Mouse (Mus musculus) G1E (cell line): ENCODE data around the gene Dbt. TPM values are rescaled to one million over a fixed set of nuclear protein-coding genes. Genes with fewer than 3 reads are reported as not detected.
"Not testable (repeated sequence)": the region's sequence is repeated elsewhere in the genome, so short reads cannot be mapped to it uniquely, and the experiment has no call there.

Source experiments
- ATAC-seq: 2 replicates; pipeline ENCODE4 v1.8.0; 2016; ENCODE audit warnings: mild to moderate bottlenecking; ENCODE audit not compliant: insufficient number of reproducible peaks, poor library complexity, low FRiP score, severe bottlenecking; ENCODE audit errors: extremely low read depth
- DNase-seq: peaks from one replicate; pipeline ENCODE4 v3.0.0; 2012; ENCODE audit warnings: low spot score
- H3K27me3 ChIP-seq: 2 replicates; pipeline ENCODE4 v1.6.1; 2012; ENCODE audit warnings: mild to moderate bottlenecking, low read length, inconsistent platforms; ENCODE audit not compliant: insufficient read depth
- H3K36me3 ChIP-seq: replicated peaks from 2 replicates; pipeline ENCODE3; 2012; ENCODE audit warnings: mild to moderate bottlenecking, inconsistent platforms
- H3K4me1 ChIP-seq: 2 replicates; pipeline ENCODE4 v1.6.1; 2012; ENCODE audit warnings: low read depth, low read length, inconsistent platforms, mixed read lengths; ENCODE audit not compliant: insufficient read depth
- H3K4me3 ChIP-seq: 2 replicates; pipeline ENCODE4 v1.5.1; 2012; ENCODE audit warnings: low read depth, mild to moderate bottlenecking, inconsistent platforms, low read length, moderate library complexity, mixed read lengths
- H3K9me3 ChIP-seq: replicated peaks from 2 replicates; pipeline ENCODE4 v1.6.1; 2012; ENCODE audit warnings: inconsistent platforms
- CTCF ChIP-seq: IDR thresholded peaks from 2 replicates; pipeline ENCODE4 v1.5.1; 2012; ENCODE audit warnings: low read depth, low read length, inconsistent platforms, mixed read lengths
- GATA1 ChIP-seq: IDR thresholded peaks from 2 replicates; pipeline ENCODE4 v1.6.1; 2012; ENCODE audit warnings: borderline replicate concordance, low read length, inconsistent platforms, mixed read lengths
- GATA2 ChIP-seq: IDR thresholded peaks from 2 replicates; pipeline ENCODE4 v1.6.1; 2012; ENCODE audit warnings: low read depth, low read length, inconsistent platforms, borderline replicate concordance
- POLR2AphosphoS5 ChIP-seq: IDR thresholded peaks from 2 replicates; pipeline ENCODE4 v1.6.1; 2012; ENCODE audit warnings: low read depth, low read length, inconsistent platforms; ENCODE audit not compliant: insufficient replicate concordance
- TAL1 ChIP-seq: conservative IDR thresholded peaks from 2 replicates; pipeline ENCODE4 v1.6.1; 2012; ENCODE audit warnings: low read depth, low read length, inconsistent platforms, mixed read lengths
- polyA plus RNA-seq: library from polyadenylated mRNA; stranded (reverse); fragments of >175 nt; gene quantifications from 2 replicates; pipeline ENCODE4 v1.2.3, GENCODE M21; 2012
- total RNA-seq, 2 experiments: library from RNA; stranded (forward) in 1 of 2; stranded (reverse) in 1 of 2; fragments of 200-1000 nt in 1 of 2; fragments of >200 nt in 1 of 2; fragmentation: Nextera tagmentation in 1 of 2; gene quantifications; 2 replicates each; pipeline ENCODE4 v1.2.3; 2014 to 2017

The Dbt gene
- total and polyA plus RNA-seq, 3 experiments, result 0.69 to 9.5 (median 6.8) TPM

GRCm38 (mm10) chr3:116536428-116537199 is 23.7 kb downstream of the Dbt start:
- no peak for ATAC-seq
- Histone ChIP-seq H3K4me1 (no peaks in the 10 kb centered on the region), H3K27me3 (no peaks in the 10 kb centered on the region), H3K36me3 (peaks cover 70% of the 10 kb centered on the region), H3K9me3 (no peaks in the 10 kb centered on the region), H3K4me3 (no peak overlapping the region)
- no peak for DNase-seq
- TF ChIP-seq CTCF (no peak), GATA1 (no peak), TAL1 (no peak), POLR2AphosphoS5 (no peak), GATA2 (no peak)

- no peak for ATAC-seq
- TF ChIP-seq CTCF (no peak), GATA2 (no peak), POLR2AphosphoS5 (no peak), GATA1 (no peak), TAL1 (no peak)
- H3K36me3 ChIP-seq, result peaks cover 76% of the 10 kb centered on the region
Measured at GRCm38 (mm10) chr3:116537200-116537573, 24.3 kb downstream of the Dbt start.

GRCm38 (mm10) chr3:116542070-116542469 is 29.2 kb downstream of the Dbt start:
- TF ChIP-seq GATA1 (no peak), TAL1 (no peak), GATA2 (no peak), POLR2AphosphoS5 (no peak), CTCF (no peak)
- no peak for DNase-seq
- Histone ChIP-seq H3K36me3 (peaks cover 69% of the 10 kb centered on the region), H3K27me3 (no peaks in the 10 kb centered on the region), H3K9me3 (no peaks in the 10 kb centered on the region), H3K4me3 (no peak overlapping the region), H3K4me1 (no peaks in the 10 kb centered on the region)
- ATAC-seq, result no peak

More at GRCm38 (mm10) chr3:116537200-116537573, 24.3 kb downstream of the Dbt start:
- H3K4me1 ChIP-seq, result no peaks in the 10 kb centered on the region
- DNase-seq, result no peak
- H3K9me3 ChIP-seq, result no peaks in the 10 kb centered on the region
- no peaks in the 10 kb centered on the region for H3K27me3 ChIP-seq
- H3K4me3 ChIP-seq, result no peak overlapping the region

- ATAC-seq (no peak), DNase-seq (no peak)
- Histone ChIP-seq H3K4me1 (no peaks in the 10 kb centered on the region), H3K4me3 (no peak overlapping the region), H3K27me3 (no peaks in the 10 kb centered on the region), H3K36me3 (peaks cover 69% of the 10 kb centered on the region), H3K9me3 (no peaks in the 10 kb centered on the region)
- TF ChIP-seq POLR2AphosphoS5 (no peak), CTCF (no peak), TAL1 (no peak), GATA2 (no peak), GATA1 (no peak)
Measured at GRCm38 (mm10) chr3:116542532-116542931, 29.7 kb downstream of the Dbt start.

- H3K4me1 ChIP-seq, result no peaks in the 10 kb centered on the region
- no peak for ATAC-seq
- H3K9me3 ChIP-seq, result peaks cover 5% of the 10 kb centered on the region; the same call in 1 of the 2 replicates
- no peak for TF ChIP-seq GATA1
- DNase-seq, result no peak
- no peak overlapping the region for H3K4me3 ChIP-seq
- no peaks in the 10 kb centered on the region for H3K27me3 ChIP-seq
- H3K36me3 ChIP-seq, result peaks cover 42% of the 10 kb centered on the region
Measured at GRCm38 (mm10) chr3:116547430-116547829, 34.6 kb downstream of the Dbt start.

GRCm38 (mm10) chr3:116551362-116551761 is 38.5 kb downstream of the Dbt start:
- DNase-seq, result no peak
- Histone ChIP-seq H3K4me3 (no peak overlapping the region), H3K36me3 (peaks cover 19% of the 10 kb centered on the region), H3K4me1 (no peaks in the 10 kb centered on the region), H3K27me3 (no peaks in the 10 kb centered on the region), H3K9me3 (peaks cover 5% of the 10 kb centered on the region; the same call in 1 of the 2 replicates)
- TF ChIP-seq TAL1, result no peak
- no peak for TF ChIP-seq GATA1
- no peak for TF ChIP-seq CTCF
- TF ChIP-seq GATA2, result no peak
- TF ChIP-seq POLR2AphosphoS5, result no peak
- no peak for ATAC-seq

GRCm38 (mm10) chr3:116561315-116561714 is 48.4 kb downstream of the Dbt start:
- H3K4me1 ChIP-seq, result peaks cover 18% of the 10 kb centered on the region
- H3K27me3 ChIP-seq, H3K9me3 ChIP-seq, H3K36me3 ChIP-seq, DNase-seq, H3K4me3 ChIP-seq, ATAC-seq: not testable (repeated sequence)
